Mouse (Mus musculus) E14TG2a.4 (cell line): ENCODE data around the gene Vmn1r159.
"Not testable (repeated sequence)": the region's sequence is repeated elsewhere in the genome, so short reads cannot be mapped to it uniquely, and the experiment has no call there.

Experiments used
- CTCF ChIP-seq: conservative IDR thresholded peaks from 2 replicates; pipeline ENCODE4 v1.5.1; 2014; ENCODE audit warnings: low read length
- NANOG ChIP-seq: IDR thresholded peaks from 2 replicates; pipeline ENCODE4 v1.6.1; 2014; ENCODE audit warnings: borderline replicate concordance, low read length, mixed read lengths
- POU5F1 ChIP-seq: IDR thresholded peaks from 2 replicates; pipeline ENCODE4 v1.6.1; 2014; ENCODE audit warnings: low read length, borderline replicate concordance

DNA sequence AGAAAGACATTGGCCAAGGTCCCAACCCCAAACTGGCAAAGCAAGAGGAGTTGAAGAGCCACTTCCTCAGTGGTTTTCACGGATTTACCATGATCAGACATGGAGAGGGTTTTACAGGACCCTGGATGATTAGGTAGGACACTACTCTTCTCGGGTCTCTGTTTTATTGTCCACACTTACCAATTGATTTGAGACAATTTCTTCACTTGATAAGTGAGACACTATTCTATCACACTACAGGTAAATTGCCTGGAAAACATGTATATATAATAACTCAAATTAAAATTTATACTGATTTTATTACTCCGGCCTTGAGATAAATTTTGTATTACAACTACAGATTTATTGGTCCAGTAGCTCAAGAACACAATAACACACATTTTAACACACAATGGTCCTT, at the start of gene Vmn1r159:
- not testable (repeated sequence) for TF ChIP-seq CTCF, NANOG, POU5F1
